Comparison of ENCODE assay signal across 8 mouse cellular contexts in the genomic region with DNA sequence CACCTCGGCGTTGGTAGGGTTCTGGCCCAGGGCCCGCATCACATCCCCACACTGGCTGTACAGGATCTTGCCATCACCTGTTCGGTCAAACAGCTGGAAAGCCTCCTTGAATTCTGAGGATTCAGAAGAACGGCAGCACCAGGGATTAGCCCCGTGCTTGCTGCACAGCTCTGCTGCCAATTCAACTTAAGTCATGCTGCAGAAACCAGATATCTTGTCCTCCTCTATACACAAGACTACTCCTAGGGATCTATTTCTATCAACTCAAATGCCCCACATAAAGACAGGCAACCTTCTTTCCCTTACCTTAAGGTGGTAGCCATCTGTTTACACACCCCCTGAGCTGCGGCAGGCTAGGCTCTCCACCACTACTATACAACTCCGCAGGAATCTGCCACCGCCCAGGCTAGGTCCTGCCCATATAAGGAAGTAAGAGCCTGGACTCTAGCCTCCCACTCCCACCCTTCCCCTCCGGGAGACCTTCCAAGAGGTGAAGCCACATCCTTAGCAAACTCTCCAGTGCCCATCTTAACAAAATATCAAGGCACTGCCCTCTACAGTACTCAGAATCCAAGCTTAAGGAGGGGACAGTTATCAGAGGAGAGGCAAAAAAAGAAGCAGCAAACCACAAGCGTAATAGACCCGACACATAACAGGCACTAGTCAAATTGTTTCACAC. TPM values are rescaled to one million over a fixed set of nuclear protein-coding genes. Genes with fewer than 3 reads are reported as not detected.
DNase-seq lines count a peak whose midpoint lies in the region; ATAC-seq and TF ChIP-seq lines count a peak whose summit lies in the region.

No protein-coding gene starts in this region.

- H3K36me3 ChIP-seq in thymus, adult 2 months (ENCODE audit: control insufficient read depth, insufficient read depth, low read length): peaks cover 35% of the 10 kb centered on the region
- peaks cover 30% of the 10 kb centered on the region for H3K36me3 ChIP-seq in hindbrain, embryonic 16.5 days (ENCODE audit: control insufficient read depth, insufficient read depth, low read length)
- peaks cover 43% of the 10 kb centered on the region for H3K36me3 ChIP-seq in limb, embryonic 13.5 days
- peaks cover 43% of the 10 kb centered on the region for H3K36me3 ChIP-seq in midbrain, embryonic 13.5 days
- H3K36me3 ChIP-seq in stomach, embryonic 15.5 days: peaks cover 36% of the 10 kb centered on the region

- H3K27ac ChIP-seq in thymus, adult 2 months (ENCODE audit: control insufficient read depth, insufficient read depth, low read length): peak overlapping the region; percentile 70
- H3K27ac ChIP-seq in hindbrain, embryonic 16.5 days (ENCODE audit: low read depth, low read length): peak overlapping the region; percentile 92
- peak overlapping the region; percentile 97 for H3K27ac ChIP-seq in limb, embryonic 13.5 days
- H3K27ac ChIP-seq in midbrain, embryonic 13.5 days: peak overlapping the region; percentile 94
- peak overlapping the region; percentile 99 for H3K27ac ChIP-seq in stomach, embryonic 15.5 days

- no peak for TF ChIP-seq POLR2A in thymus, adult 2 months (IDR thresholded peaks at IDR 0.05; ENCODE audit: control insufficient read depth, extremely low read depth, insufficient read depth, low read length, poor library complexity)

- peaks cover 29% of the 10 kb centered on the region for H3K4me1 ChIP-seq in thymus, adult 2 months (replicated peaks; ENCODE audit: control insufficient read depth, insufficient read depth, low read length)
- H3K4me1 ChIP-seq in hindbrain, embryonic 16.5 days (ENCODE audit: control insufficient read depth, insufficient read depth, low read depth, low read length): peaks cover 37% of the 10 kb centered on the region
- peaks cover 42% of the 10 kb centered on the region for H3K4me1 ChIP-seq in limb, embryonic 13.5 days
- H3K4me1 ChIP-seq in midbrain, embryonic 13.5 days (replicated peaks): peaks cover 54% of the 10 kb centered on the region
- peaks cover 44% of the 10 kb centered on the region for H3K4me1 ChIP-seq in stomach, embryonic 15.5 days

- peak; percentile 35 for ATAC-seq in hindbrain, embryonic 16.5 days
- ATAC-seq in limb, embryonic 13.5 days (ENCODE audit: low FRiP score, low read depth): peak; percentile 33
- peak; percentile 27 for ATAC-seq in midbrain, embryonic 13.5 days
- peak; percentile 68 for ATAC-seq in stomach, embryonic 15.5 days (ENCODE audit: insufficient read depth, low FRiP score, low read depth)

- H3K4me3 ChIP-seq in thymus, adult 2 months (ENCODE audit: control insufficient read depth, insufficient read depth, low read length): peak overlapping the region; percentile 96
- peak overlapping the region; percentile 84 for H3K4me3 ChIP-seq in hindbrain, embryonic 16.5 days (ENCODE audit: low read length)
- H3K4me3 ChIP-seq in limb, embryonic 13.5 days: peak overlapping the region; percentile 81
- H3K4me3 ChIP-seq in midbrain, embryonic 13.5 days (replicated peaks): peak overlapping the region; percentile 77
- peak overlapping the region; percentile 89 for H3K4me3 ChIP-seq in stomach, embryonic 15.5 days (replicated peaks)

- H3K9ac ChIP-seq in hindbrain, embryonic 16.5 days (ENCODE audit: low read depth, low read length): peak overlapping the region; percentile 89
- peak overlapping the region; percentile 88 for H3K9ac ChIP-seq in limb, embryonic 13.5 days
- peak overlapping the region; percentile 85 for H3K9ac ChIP-seq in midbrain, embryonic 13.5 days (replicated peaks)
- peak overlapping the region; percentile 87 for H3K9ac ChIP-seq in stomach, embryonic 15.5 days

- H3K27me3 ChIP-seq in thymus, adult 2 months (ENCODE audit: control insufficient read depth, insufficient read depth, low read length): no peaks in the 10 kb centered on the region
- H3K27me3 ChIP-seq in hindbrain, embryonic 16.5 days (replicated peaks; ENCODE audit: control insufficient read depth, insufficient read depth, low read length): no peaks in the 10 kb centered on the region
- no peaks in the 10 kb centered on the region for H3K27me3 ChIP-seq in limb, embryonic 13.5 days
- H3K27me3 ChIP-seq in midbrain, embryonic 13.5 days: peaks cover 10% of the 10 kb centered on the region; the same call in 1 of the 2 replicates
- no peaks in the 10 kb centered on the region for H3K27me3 ChIP-seq in stomach, embryonic 15.5 days (replicated peaks)

- TF ChIP-seq CTCF in thymus, adult 2 months (IDR thresholded peaks at IDR 0.05; ENCODE audit: borderline replicate concordance, control insufficient read depth, extremely low read depth, insufficient read depth, low read length, poor library complexity): no peak

- no peaks in the 10 kb centered on the region for H3K9me3 ChIP-seq in hindbrain, embryonic 16.5 days (ENCODE audit: control insufficient read depth, low read length)
- H3K9me3 ChIP-seq in limb, embryonic 13.5 days: no peaks in the 10 kb centered on the region
- no peaks in the 10 kb centered on the region for H3K9me3 ChIP-seq in midbrain, embryonic 13.5 days
- H3K9me3 ChIP-seq in stomach, embryonic 15.5 days: no peaks in the 10 kb centered on the region

- H3K4me2 ChIP-seq in hindbrain, embryonic 16.5 days (ENCODE audit: low read length): peak overlapping the region; percentile 76
- H3K4me2 ChIP-seq in limb, embryonic 13.5 days (replicated peaks): peak overlapping the region; percentile 79
- H3K4me2 ChIP-seq in midbrain, embryonic 13.5 days (replicated peaks): peak overlapping the region; percentile 67
- H3K4me2 ChIP-seq in stomach, embryonic 15.5 days: peak overlapping the region; percentile 84

- peak; percentile 38 for DNase-seq in thymus, adult 2 months
- no peak for DNase-seq in thymus, postnatal 36 days
- peak; percentile 74 for DNase-seq in cerebellum, adult 9-11 months
- peak; percentile 63 to 73 for DNase-seq in frontal cortex, postnatal 36 days (ENCODE audit: low spot score in 2 of 2)

- WGBS in thymus, adult 2 months: 12% methylated on average over 12 of the region's 12 CpGs
- 24% methylated on average over 12 of the region's 12 CpGs for WGBS in hindbrain, embryonic 16.5 days
- WGBS in limb, embryonic 13.5 days: 26% methylated on average over 12 of the region's 12 CpGs
- WGBS in midbrain, embryonic 13.5 days: 25% methylated on average over 12 of the region's 12 CpGs
- 15% methylated on average over 12 of the region's 12 CpGs for WGBS in stomach, embryonic 15.5 days

RNA-seq across cellular contexts. Expression of a gene that starts 1.2 kb away (rescaled TPM):
- polyA plus RNA-seq in thymus, adult 2 months (2012; rRNA removed): 445 and 566 TPM in 2 replicates
- 946 and 1,028 TPM in 2 replicates for polyA plus RNA-seq in hindbrain, embryonic 16.5 days (2015; fragmentation: Nextera tagmentation; extraction: Ambion mirVana)
- 1,077 and 1,101 TPM in 2 replicates for polyA plus RNA-seq in limb, embryonic 13.5 days (2015; fragmentation: Nextera tagmentation; extraction: Ambion mirVana)
- 836 and 885 TPM in 2 replicates for polyA plus RNA-seq in midbrain, embryonic 13.5 days (2015; fragmentation: Nextera tagmentation; extraction: Ambion mirVana)
- polyA plus RNA-seq in stomach, embryonic 15.5 days (2015; fragmentation: Nextera tagmentation; extraction: Ambion mirVana): 1,838 and 1,873 TPM in 2 replicates

RNA-seq across cellular contexts. Expression of a gene that starts 5.7 kb away (rescaled TPM):
- 2.7 and 3.9 TPM in 2 replicates for polyA plus RNA-seq in thymus, adult 2 months (2012; rRNA removed)
- polyA plus RNA-seq in hindbrain, embryonic 16.5 days (2015; fragmentation: Nextera tagmentation; extraction: Ambion mirVana): 6.7 and 7.1 TPM in 2 replicates
- polyA plus RNA-seq in limb, embryonic 13.5 days (2015; fragmentation: Nextera tagmentation; extraction: Ambion mirVana): 4.7 and 5.0 TPM in 2 replicates
- polyA plus RNA-seq in midbrain, embryonic 13.5 days (2015; fragmentation: Nextera tagmentation; extraction: Ambion mirVana): 3.4 and 4.3 TPM in 2 replicates
- 3.0 and 3.4 TPM in 2 replicates for polyA plus RNA-seq in stomach, embryonic 15.5 days (2015; fragmentation: Nextera tagmentation; extraction: Ambion mirVana)

RNA-seq across cellular contexts. Expression of a gene that starts 32.9 kb away (rescaled TPM):
- 146 and 155 TPM in 2 replicates for polyA plus RNA-seq in thymus, adult 2 months (2012; rRNA removed)
- 13.5 and 16.6 TPM in 2 replicates for polyA plus RNA-seq in hindbrain, embryonic 16.5 days (2015; fragmentation: Nextera tagmentation; extraction: Ambion mirVana)
- polyA plus RNA-seq in limb, embryonic 13.5 days (2015; fragmentation: Nextera tagmentation; extraction: Ambion mirVana): 24.0 and 28.0 TPM in 2 replicates
- 11.6 and 13.7 TPM in 2 replicates for polyA plus RNA-seq in midbrain, embryonic 13.5 days (2015; fragmentation: Nextera tagmentation; extraction: Ambion mirVana)
- 28.8 and 32.1 TPM in 2 replicates for polyA plus RNA-seq in stomach, embryonic 15.5 days (2015; fragmentation: Nextera tagmentation; extraction: Ambion mirVana)

RNA-seq across cellular contexts. Expression of a gene that starts 33.7 kb away (rescaled TPM):
- polyA plus RNA-seq in thymus, adult 2 months (2012; rRNA removed): 176 and 211 TPM in 2 replicates
- 136 and 168 TPM in 2 replicates for polyA plus RNA-seq in hindbrain, embryonic 16.5 days (2015; fragmentation: Nextera tagmentation; extraction: Ambion mirVana)
- 96.6 and 110 TPM in 2 replicates for polyA plus RNA-seq in limb, embryonic 13.5 days (2015; fragmentation: Nextera tagmentation; extraction: Ambion mirVana)
- polyA plus RNA-seq in midbrain, embryonic 13.5 days (2015; fragmentation: Nextera tagmentation; extraction: Ambion mirVana): 200 and 212 TPM in 2 replicates
- 63.1 and 70.0 TPM in 2 replicates for polyA plus RNA-seq in stomach, embryonic 15.5 days (2015; fragmentation: Nextera tagmentation; extraction: Ambion mirVana)

RNA-seq across cellular contexts. Expression of a gene that starts 54.8 kb away (rescaled TPM):
- 25.6 and 27.1 TPM in 2 replicates for polyA plus RNA-seq in thymus, adult 2 months (2012; rRNA removed)
- polyA plus RNA-seq in hindbrain, embryonic 16.5 days (2015; fragmentation: Nextera tagmentation; extraction: Ambion mirVana): 16.7 and 17.0 TPM in 2 replicates
- polyA plus RNA-seq in limb, embryonic 13.5 days (2015; fragmentation: Nextera tagmentation; extraction: Ambion mirVana): 16.4 and 17.3 TPM in 2 replicates
- 23.3 and 24.2 TPM in 2 replicates for polyA plus RNA-seq in midbrain, embryonic 13.5 days (2015; fragmentation: Nextera tagmentation; extraction: Ambion mirVana)
- polyA plus RNA-seq in stomach, embryonic 15.5 days (2015; fragmentation: Nextera tagmentation; extraction: Ambion mirVana): 12.1 and 12.4 TPM in 2 replicates

Comparison
In these comparisons a context has a peak if more than half of its experiments do, and no peak if none do; other contexts are left out.
1. DNase-seq: peak in thymus, adult 2 months (single experiment), cerebellum, adult 9-11 months (single experiment) and frontal cortex, postnatal 36 days (2 of 2); none in thymus, postnatal 36 days (0 of 2).
2. Peak in every context shown above with its lines, with median percentiles within 50 percentile points of each other: H3K27ac ChIP-seq, H3K4me3 ChIP-seq, ATAC-seq, H3K4me2 ChIP-seq and H3K9ac ChIP-seq.